Mouse (Mus musculus): ENCODE results near the gene Ndufs2. TPM values are rescaled to one million over a fixed set of nuclear protein-coding genes. Genes with fewer than 3 reads are reported as not detected.

The Ndufs2 gene
- 68.8 and 134 TPM in 2 replicates for total RNA-seq (2023)

DNA sequence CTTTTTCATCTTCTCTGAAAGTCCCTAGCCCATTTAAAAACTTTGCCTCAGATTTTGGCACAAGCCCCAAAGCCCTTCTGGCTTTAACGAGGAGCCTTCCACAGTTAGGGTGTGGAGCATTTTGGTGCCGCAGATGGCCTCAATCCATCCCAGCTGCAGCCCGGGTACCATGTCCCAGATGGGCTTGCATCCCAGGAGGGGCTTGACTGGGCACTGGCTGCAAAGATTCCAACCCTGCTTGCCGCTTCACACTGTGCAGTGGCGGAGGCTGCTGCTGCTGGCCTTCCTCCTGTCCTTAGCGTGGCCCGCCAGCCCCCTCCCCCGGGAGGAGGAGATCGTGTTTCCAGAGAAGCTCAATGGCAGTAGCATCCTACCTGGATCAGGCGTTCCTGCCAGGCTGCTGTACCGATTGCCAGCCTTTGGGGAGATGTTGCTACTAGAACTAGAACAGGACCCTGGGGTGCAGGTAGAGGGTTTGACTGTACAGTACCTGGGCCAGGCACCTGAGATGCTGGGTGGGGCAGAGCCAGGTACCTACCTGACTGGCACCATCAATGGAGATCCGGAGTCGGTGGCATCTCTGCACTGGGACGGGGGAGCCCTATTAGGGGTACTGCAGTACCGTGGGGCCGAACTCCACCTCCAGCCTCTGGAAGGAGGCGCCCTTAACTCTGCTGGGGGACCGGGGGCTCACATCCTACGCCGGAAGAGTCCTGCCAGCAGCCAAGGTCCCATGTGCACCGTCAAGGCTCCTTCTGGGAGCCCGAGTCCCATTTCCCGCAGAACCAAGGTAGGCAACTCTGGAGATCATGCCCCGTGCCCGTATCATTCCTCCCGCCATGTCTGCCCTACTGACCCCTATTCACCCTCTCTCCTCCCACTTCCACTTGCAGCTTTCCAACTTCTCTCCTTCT is at the start of gene Ndufs2:
Gene Ndufs2 (minus strand): TSS at position 709 of the 914 bp plus-strand sequence.

DNA sequence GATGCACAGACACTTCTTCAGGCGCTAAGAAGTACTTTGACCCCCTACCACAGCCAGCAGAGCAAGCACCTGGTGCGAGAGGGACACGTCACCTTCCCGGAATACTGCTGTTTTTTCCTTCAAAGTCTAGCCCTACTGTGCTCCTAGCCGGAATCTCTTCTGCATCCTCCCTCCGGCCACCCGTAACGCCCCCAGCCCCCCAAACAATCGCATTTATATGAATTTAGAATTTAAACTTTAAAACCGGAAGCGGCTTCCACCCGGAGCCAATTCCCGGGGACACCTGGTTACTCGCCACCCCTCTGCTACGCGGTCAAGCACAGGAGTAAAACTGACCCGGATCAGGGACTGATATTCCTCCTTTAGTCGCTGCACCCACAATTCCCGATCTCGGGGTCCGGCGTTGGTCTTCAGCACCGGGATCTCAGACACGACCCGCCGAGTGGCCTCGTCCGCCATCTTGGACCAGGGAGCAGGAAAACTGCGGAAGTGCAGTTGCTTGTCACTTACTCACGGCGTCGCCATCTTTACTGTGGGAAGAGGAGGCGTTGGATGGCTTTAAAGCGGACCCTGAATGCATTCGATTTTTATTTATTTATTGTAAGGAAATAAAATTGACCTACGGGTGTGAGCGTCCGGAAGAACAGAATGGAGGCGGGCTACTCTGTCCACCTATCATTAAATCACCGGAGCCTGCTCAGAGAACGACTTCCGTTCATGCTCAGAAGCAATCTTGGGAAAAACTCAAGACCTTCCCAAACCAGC is 43.3 kb upstream of the Ndufs2 start, which contains the start of gene Ufc1:
Gene Ufc1 (minus strand): TSS at position 727 of the 765 bp plus-strand sequence.

DNA sequence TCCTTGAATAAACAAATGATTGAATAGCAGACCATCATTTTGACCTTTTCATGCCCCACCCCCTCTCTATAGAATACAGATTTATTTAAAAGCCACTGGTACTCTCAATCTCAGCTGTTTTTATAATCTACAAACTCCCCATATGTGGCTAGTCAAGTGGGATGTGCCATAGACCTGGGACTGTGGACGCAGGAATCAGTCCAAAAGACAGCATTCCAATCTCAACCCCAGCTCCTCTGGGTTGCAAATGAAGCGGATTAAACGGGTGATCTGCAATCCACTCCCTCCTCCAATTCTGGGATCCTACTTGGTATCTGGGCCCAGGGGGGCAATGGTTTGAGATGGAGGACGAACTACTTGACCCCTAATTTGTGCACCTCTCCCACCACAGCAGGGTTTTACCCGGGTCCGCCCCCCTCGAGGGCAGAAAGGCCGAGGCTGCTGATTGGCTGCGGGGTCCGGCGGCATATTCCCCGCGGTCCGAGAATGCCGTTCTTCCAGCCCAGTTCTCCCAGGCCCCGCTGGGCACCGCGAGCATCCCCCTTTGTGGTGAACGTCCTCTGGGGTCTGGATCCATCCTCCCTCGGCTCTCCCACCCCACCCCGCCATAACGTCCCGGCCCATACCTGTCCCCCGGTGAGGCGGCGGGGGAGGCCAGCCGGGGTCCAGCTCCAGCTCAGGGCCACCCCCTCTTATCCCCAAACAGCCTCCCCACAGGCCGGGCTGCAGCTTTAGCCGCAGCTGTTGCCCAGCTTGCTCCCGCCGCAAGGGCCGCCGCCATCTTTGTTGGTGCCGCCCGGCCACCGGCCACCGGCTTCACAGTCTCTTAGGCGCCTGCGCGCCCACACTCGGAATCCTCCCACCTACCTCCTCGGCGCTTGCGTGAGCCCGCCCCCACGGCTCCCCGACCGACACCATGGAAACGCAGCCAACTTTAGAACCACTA is 36.2 kb upstream of the Ndufs2 start, which contains the start of gene Usp21:
Gene Usp21 (minus strand): TSS at position 856 of the 946 bp plus-strand sequence.

DNA sequence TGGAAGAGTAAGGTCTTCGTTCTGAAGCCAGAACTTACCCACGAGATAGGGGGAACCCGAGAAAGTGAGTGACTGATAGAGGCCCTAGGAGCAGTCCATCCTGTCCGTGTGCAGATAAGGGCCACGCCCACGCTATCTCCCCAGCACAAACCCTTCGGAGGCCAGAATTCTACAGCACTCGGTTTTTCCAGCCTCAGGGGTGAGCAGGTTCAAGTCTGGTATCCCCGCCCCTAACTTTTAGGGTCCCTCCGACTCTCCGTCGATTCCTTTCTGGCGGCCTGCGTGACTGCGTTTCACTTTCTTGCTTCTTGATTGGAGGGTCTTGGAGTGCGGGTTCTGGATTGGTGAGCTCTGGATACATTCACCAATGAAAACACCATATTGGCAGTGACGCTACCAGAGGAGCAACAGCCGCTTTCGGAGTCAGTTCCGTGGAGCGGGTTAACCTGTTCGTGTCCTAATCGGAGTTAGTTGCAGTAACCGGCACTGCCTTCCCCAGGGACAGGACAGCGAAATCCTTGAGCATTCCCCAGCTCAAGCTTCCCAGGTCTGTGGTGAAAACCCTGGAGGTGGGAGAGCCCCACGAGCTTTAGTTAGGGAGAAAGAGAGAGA is 29.8 kb upstream of the Ndufs2 start, which contains the start of gene Ppox:
Gene Ppox (minus strand): TSS at position 271 of the 612 bp plus-strand sequence.

DNA sequence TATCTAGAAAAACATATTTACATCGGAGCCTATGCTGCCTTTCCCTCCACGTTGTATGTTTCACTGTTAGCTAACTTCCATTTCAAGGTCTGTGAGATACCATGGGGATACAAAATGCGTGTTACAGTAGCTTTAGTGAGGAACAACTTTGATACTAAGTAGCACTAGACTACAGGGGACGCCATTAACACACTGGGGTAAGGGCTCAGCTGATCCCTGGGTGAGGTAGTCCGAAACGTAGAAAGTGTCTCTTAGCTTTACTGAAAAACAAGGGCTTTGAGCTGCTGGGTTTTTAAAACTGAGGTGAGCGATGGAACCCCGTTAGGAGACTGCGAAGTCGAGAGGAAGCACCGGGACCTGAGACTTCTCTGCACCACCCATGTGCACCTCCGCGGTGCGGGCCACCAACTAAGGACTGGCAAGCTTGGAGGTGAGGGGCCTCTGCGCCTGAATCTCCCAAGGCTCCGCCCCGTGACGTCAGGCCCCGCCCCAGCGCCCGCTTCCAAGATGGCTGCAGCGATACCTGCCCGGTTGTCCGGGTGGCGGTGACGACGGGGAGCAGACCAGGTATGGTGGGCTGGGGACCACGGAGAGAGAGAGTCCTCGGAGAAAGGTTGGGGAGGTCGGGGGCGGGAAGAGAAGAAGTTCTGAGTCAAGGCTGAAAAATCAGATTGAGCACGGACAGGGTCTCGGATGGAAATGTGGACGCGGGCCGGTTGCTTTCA is 18.8 kb upstream of the Ndufs2 start, which contains the start of gene B4galt3:
Gene B4galt3 (plus strand): TSS at position 481 of the 725 bp plus-strand sequence.

DNA sequence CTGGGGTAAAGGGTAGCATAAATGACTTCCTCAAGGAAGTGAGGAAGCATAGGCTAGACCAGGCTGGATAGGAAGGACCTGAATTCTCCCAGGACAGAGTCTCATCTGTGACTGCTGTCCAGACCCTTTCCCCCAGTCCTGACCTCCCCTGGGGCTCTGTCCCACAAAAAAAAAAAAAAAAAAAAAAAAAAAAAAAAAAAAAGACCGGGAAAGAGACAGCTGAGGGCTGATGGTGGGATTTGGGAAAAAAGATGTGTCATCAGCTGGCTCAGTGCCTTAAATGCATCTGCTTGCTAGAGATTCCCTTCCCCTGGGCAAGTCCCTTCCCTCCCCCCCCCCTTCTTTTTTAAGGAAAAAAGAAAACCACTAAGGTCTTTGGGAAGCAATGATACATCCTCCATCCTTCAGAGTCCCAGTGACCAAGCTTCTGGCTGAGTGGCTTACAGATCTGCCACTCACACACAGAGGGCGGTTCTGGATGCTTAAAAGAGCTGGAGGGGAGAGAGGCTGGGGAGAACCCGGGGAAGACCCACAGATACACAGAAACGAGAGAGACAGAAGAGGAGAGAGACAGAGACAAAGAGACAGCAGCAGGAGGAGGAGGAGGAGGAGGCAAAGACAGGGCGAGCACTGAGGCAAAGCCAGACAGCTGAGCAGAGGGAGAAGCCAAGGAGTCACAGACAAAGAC is 1.1 kb downstream of the Ndufs2 start, which contains the start of gene Adamts4:
Gene Adamts4 (plus strand): TSS at position 509 of the 688 bp plus-strand sequence.

DNA sequence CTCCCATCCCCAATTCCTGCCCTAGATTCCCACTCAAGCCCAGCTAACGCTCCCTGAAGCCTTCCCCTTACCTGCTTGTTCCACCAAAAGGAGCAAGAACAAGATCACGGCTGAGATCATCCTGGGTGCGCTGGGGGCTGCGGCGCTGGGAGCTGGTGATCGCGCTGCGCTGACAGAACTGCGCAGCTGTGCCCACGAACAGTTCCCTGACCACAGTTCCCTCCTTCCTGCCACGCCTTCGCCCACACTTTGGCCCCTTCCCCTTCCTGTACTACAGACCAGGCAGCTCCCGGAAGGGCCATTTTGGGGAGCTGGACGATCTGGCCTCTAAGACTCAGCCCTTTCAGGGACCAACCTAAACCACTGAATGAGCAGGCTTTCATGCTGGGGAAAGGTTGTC is 17.1 kb downstream of the Ndufs2 start, which contains the start of gene Fcer1g:
Gene Fcer1g (minus strand): TSS at position 240 of the 400 bp plus-strand sequence.

DNA sequence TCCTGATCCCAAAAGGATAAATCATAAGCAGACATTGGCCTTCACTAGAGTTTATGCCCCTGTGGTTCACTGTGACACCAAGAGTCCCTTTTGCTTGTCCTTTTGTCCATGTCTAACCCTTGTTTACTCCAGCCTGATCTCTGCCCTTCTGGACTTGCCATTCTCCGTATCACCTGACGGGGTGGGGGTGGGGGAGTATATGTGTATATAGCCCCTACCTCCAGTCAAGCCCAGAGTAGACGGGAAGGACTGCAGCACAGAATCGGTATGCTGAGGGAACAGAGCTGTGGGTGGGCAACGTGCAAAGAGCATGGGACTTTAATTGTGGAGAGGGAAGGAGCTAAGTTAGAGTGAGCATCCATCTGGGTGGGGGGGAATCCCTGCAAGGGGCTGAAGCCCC is 26.3 kb downstream of the Ndufs2 start, which contains the start of gene Apoa2:
Gene Apoa2 (plus strand): TSS at position 198 of the 400 bp plus-strand sequence.

DNA sequence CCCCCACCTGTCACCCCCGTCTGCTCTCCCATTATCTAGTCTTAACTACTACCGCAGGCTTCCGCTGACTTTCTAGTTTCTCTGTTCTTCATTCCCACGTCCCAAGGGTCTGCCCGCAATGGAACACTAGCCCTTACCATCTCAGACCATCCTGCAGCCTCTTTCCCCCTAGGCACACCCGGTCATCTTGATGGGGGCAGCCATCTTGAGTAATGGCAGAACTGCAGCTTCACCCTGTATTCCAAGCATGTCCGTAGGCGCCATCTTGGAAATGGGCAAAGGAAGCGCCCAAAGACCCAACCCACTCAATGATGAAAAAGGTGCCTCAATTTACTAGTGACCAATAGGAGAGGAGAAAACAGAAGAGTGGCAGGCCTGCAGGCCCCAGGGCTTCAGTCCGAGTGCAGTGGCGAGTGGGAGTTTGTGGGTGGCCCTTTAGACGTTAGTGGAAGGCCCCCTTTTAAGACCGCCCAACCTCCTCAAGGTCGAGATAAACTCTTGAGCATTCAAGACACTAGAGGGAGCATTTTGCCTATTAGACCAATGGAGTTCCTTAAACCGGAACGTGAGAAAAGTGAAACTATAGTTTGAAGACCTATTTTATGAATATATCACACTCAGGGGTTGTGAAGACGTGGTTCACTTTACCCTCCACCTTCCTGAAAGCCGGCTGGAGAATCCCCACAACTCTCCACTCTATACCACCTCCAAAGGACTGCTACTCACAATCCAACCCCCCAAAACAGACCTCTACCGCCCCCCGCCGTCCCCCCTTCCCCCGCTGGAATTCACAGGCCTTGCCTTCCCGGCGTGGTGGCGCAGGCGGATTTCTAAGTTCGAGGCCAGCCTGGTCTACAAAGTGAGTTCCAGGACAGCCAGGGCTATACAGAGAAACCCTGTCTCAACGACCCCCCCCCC is 28.7 kb downstream of the Ndufs2 start, which contains the start of gene Tomm40l:
Gene Tomm40l (minus strand): TSS at position 277 of the 918 bp plus-strand sequence.

DNA sequence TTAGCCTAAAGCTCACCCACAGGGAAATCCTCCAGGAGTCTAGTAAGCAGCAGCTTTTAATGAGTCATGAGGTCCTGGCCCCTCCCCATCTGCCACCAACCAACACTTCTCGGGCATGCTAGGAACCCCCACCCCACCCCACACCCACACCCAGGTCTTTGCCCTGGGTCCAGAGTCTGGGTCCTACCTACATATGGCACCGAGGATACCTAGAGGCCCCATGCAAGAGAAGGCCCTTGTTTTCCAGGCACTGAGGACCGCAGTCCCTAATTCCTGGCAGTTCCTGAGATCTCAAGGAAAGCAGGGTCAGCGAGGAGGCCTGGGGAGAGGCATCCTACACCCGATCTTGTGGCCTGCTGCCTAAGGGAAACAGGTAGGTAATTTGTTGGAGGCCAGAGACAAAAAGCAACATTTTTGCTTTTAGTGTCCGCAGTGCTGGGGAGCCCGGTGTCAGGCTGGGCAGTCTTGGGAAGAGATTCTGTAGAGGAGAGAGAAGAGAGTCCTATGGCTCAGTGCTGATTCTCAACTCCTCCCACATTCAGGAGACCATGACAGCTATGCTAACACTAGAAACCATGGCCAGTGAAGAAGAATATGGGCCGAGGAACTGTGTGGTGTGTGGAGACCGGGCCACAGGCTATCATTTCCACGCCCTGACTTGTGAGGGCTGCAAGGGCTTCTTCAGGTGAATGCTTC is 37.2 kb downstream of the Ndufs2 start, which contains the start of gene Nr1i3:
Gene Nr1i3 (plus strand): TSS at position 170 of the 696 bp plus-strand sequence.

DNA sequence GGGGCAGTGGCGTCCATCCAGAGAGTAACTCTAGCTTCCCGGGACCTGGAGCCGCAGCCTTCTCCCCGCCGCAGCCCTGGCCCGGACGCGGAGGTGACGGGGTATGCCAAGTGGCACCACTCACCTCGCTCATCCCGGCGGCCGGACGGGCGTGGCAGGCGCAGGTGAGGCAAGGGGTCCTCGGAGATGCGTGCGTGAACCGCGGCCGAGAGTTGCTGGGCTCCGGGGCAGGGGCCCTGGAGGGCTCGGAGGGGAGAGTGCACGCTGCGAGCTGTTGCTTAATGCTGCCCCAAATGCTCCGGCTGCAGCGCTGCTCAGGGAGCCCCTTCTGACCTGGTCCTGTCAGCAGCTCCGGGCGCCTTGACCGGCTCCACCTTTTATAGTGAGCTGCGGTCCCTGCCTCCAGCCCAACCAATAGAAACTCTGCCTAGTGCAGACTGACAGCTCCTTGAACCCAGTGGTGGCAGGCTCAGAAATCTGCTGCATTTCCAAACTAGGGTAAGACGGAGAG is 55.2 kb downstream of the Ndufs2 start, which contains the start of gene Pcp4l1:
Gene Pcp4l1 (minus strand): TSS at position 382 of the 511 bp plus-strand sequence.

Other genes starting within 250 kb of the Ndufs2 start
- gene Fcgr4, start 232.5 kb downstream of the Ndufs2 start, total RNA-seq (2023), result 59.5 and 102 TPM in 2 replicates
- 422 and 510 TPM in 2 replicates for gene Fcgr3, start 186.5 kb downstream of the Ndufs2 start, total RNA-seq (2023)
- 0.91 TPM in 1 of 2 replicates, not detected in the other for gene Cfap126, start 137.5 kb downstream of the Ndufs2 start, total RNA-seq (2023)
- gene Sdhc, start 100.8 kb downstream of the Ndufs2 start, total RNA-seq (2023), result 70.1 and 76.7 TPM in 2 replicates
- not detected in 2 replicates for gene Mpz, start 100.7 kb downstream of the Ndufs2 start, total RNA-seq (2023)
- 0.25 and 0.38 TPM in 2 replicates for gene Pcp4l1, start 55.1 kb downstream of the Ndufs2 start, total RNA-seq (2023)
- not detected in 2 replicates for gene Nr1i3, start 37.4 kb downstream of the Ndufs2 start, total RNA-seq (2023)
- 7.2 and 11.8 TPM in 2 replicates for gene Tomm40l, start 28.9 kb downstream of the Ndufs2 start, total RNA-seq (2023)
- gene Apoa2, start 26.3 kb downstream of the Ndufs2 start, total RNA-seq (2023), result not detected in 2 replicates
- 1,184 and 1,203 TPM in 2 replicates for gene Fcer1g, start 17.0 kb downstream of the Ndufs2 start, total RNA-seq (2023)
- gene Adamts4, start 967 bp downstream of the Ndufs2 start, total RNA-seq (2023), result not detected in 2 replicates
- gene B4galt3, start 18.9 kb upstream of the Ndufs2 start, total RNA-seq (2023), result 115 and 168 TPM in 2 replicates
- gene Ppox, start 29.8 kb upstream of the Ndufs2 start, total RNA-seq (2023), result 64.8 and 86.5 TPM in 2 replicates
- gene Usp21, start 36.6 kb upstream of the Ndufs2 start, total RNA-seq (2023), result 27.7 and 31.0 TPM in 2 replicates
- gene Ufc1, start 43.6 kb upstream of the Ndufs2 start, total RNA-seq (2023), result 40.6 and 41.8 TPM in 2 replicates
- 17.9 and 25.5 TPM in 2 replicates for gene Dedd, start 77.8 kb upstream of the Ndufs2 start, total RNA-seq (2023)
- 15.9 and 16.3 TPM in 2 replicates for gene Nit1, start 94.3 kb upstream of the Ndufs2 start, total RNA-seq (2023)
- gene Pfdn2, start 94.3 kb upstream of the Ndufs2 start, total RNA-seq (2023), result 39.2 and 40.6 TPM in 2 replicates
- gene Klhdc9, start 109.4 kb upstream of the Ndufs2 start, total RNA-seq (2023), result not detected in 2 replicates
- 1.1 and 1.6 TPM in 2 replicates for gene Nectin4, start 118.7 kb upstream of the Ndufs2 start, total RNA-seq (2023)
- 268 and 358 TPM in 2 replicates for gene Arhgap30, start 137.6 kb upstream of the Ndufs2 start, total RNA-seq (2023)
- gene Usf1, start 159.9 kb upstream of the Ndufs2 start, total RNA-seq (2023), result 111 and 118 TPM in 2 replicates
- gene Tstd1, start 167.5 kb upstream of the Ndufs2 start, total RNA-seq (2023), result 1.6 and 2.3 TPM in 2 replicates
- gene F11r, start 186.1 kb upstream of the Ndufs2 start, total RNA-seq (2023), result 1.2 TPM in 2 replicates

Data from neutrophil, adult 65 days (primary cell).